Mouse (Mus musculus) ES-Bruce4 (cell line): ENCODE results near the gene Tmem163. TPM values are rescaled to one million over a fixed set of nuclear protein-coding genes. Genes with fewer than 3 reads are reported as not detected.

Experiments
- H3K27ac ChIP-seq: 2 replicates; pipeline ENCODE4 v1.5.1; 2012; ENCODE audit warnings: low read length, inconsistent platforms; ENCODE audit not compliant: insufficient read depth
- H3K27me3 ChIP-seq: 2 replicates; pipeline ENCODE4 v1.6.1; 2012; ENCODE audit warnings: mild to moderate bottlenecking, low read length, inconsistent platforms; ENCODE audit not compliant: control insufficient read depth, poor library complexity, insufficient read depth, severe bottlenecking
- H3K36me3 ChIP-seq: 2 replicates; pipeline ENCODE4 v1.6.1; 2012; ENCODE audit warnings: inconsistent platforms, mild to moderate bottlenecking, low read length, moderate library complexity; ENCODE audit not compliant: control insufficient read depth, poor library complexity, insufficient read depth, severe bottlenecking
- H3K4me1 ChIP-seq: one replicate; pipeline ENCODE4 v1.8.1; 2011; ENCODE audit warnings: low read length; ENCODE audit not compliant: control insufficient read depth, insufficient read depth
- H3K4me3 ChIP-seq: 2 replicates; pipeline ENCODE4 v1.5.1; 2011; ENCODE audit warnings: low read depth, mild to moderate bottlenecking, low read length
- H3K9ac ChIP-seq: 2 replicates; pipeline ENCODE4 v1.6.1; 2012; ENCODE audit warnings: low read depth, mild to moderate bottlenecking, inconsistent platforms; ENCODE audit not compliant: poor library complexity, severe bottlenecking
- H3K9me3 ChIP-seq: replicated peaks from 2 replicates; pipeline ENCODE4 v1.6.1; 2012; ENCODE audit warnings: mild to moderate bottlenecking, low read length, inconsistent platforms; ENCODE audit not compliant: control insufficient read depth, poor library complexity, insufficient read depth, severe bottlenecking
- CTCF ChIP-seq: IDR thresholded peaks from one replicate; pipeline ENCODE4 v1.8.1; 2011; ENCODE audit warnings: low read depth, low read length
- EP300 ChIP-seq: IDR thresholded peaks from 2 replicates; pipeline ENCODE4 v1.6.1; 2011; ENCODE audit warnings: low read depth, low read length; ENCODE audit not compliant: insufficient read depth
- POLR2A ChIP-seq: IDR thresholded peaks from one replicate; pipeline ENCODE4 v1.8.1; 2011; ENCODE audit warnings: low read length; ENCODE audit not compliant: insufficient read depth
- polyA plus RNA-seq: library from polyadenylated mRNA; stranded (reverse); fragments of >200 nt; gene quantifications from 2 replicates; pipeline ENCODE4 v1.2.4, GENCODE M21; 2011; ENCODE audit warnings: low read depth; ENCODE audit not compliant: missing spikeins, insufficient read depth, insufficient read length

Tmem163 gene
- polyA plus RNA-seq, 1 experiment = 1.6 TPM

DNA sequence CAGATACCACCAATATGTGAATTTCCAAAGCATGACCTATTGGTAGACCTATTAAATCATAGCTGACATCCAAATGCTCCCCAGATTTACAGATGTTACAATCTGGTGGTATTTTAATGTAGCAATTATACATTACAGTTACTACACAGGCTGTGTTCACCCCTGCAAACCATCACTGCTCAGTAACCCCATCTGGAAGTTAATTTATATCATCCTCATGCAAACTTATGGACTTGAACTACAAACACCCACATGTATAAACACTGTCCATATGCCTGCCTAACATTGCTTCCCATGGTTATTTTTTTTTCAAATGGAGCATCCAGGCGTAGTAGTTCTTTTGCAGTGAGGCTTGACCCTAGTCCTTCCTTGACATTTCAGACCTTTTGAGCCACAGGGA lies 238.3 kb downstream of the Tmem163 start:
- H3K9ac ChIP-seq = no peak overlapping the region
- H3K4me3 ChIP-seq = no peak overlapping the region
- TF ChIP-seq POLR2A = no peak
- no peak for TF ChIP-seq CTCF
- TF ChIP-seq EP300 = no peak
- no peaks in the 10 kb centered on the region for H3K36me3 ChIP-seq
- no peak overlapping the region for H3K27ac ChIP-seq
- no peaks in the 10 kb centered on the region for H3K27me3 ChIP-seq
- no peaks in the 10 kb centered on the region for H3K9me3 ChIP-seq
- no peaks in the 10 kb centered on the region for H3K4me1 ChIP-seq

DNA sequence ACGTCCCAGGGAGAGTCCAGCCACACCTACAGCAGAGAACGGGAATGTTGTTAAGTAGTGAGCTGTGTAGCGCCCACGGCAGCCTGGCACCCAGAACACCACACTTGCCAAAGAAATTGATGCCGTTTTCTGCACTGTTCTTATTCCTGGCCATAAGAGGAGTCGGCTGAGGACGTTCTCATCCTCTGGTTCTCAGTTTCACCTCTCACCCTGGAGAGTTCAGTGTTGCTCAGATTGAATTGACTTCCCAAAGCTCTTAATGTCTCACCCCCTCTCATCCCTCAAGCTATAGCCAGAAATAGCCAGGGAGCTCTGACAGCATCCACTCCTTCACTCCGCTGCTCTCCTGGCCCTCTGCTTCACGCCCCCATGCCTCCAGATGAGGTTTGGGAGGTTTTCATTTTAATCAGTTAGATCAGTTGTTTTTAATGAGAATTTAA lies 239.9 kb downstream of the Tmem163 start:
- Histone ChIP-seq H3K9ac (no peak overlapping the region), H3K27me3 (no peaks in the 10 kb centered on the region), H3K9me3 (no peaks in the 10 kb centered on the region), H3K4me1 (no peaks in the 10 kb centered on the region), H3K27ac (no peak overlapping the region), H3K4me3 (no peak overlapping the region), H3K36me3 (no peaks in the 10 kb centered on the region)
- TF ChIP-seq POLR2A (no peak), EP300 (no peak), CTCF (no peak)

DNA sequence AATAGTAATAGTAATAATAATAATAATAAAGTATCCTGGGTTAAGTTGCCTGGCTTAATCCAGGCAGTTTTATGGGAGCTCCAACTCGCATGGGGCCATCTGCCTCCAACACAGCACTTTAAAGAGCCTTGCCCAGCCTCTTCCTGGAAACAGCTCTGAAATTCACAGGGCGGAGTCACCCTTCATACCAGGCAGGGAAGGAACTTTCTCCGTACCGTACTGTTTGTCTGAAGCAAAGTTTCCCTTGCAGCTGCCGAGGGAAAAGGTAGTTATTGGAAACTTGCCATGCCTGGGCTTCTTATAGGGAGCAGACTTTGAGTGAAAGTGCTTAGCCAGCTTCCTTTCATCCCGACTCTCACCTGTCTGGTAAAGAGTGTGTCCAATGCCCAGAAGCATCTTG lies 242.3 kb downstream of the Tmem163 start:
- Histone ChIP-seq H3K4me1 (no peaks in the 10 kb centered on the region), H3K9ac (no peak overlapping the region), H3K4me3 (no peak overlapping the region), H3K9me3 (no peaks in the 10 kb centered on the region), H3K27ac (no peak overlapping the region), H3K36me3 (no peaks in the 10 kb centered on the region), H3K27me3 (no peaks in the 10 kb centered on the region)
- no peak for TF ChIP-seq POLR2A
- TF ChIP-seq EP300 = no peak
- TF ChIP-seq CTCF = no peak

Other genes starting within 250 kb of the Tmem163 start
- gene Acmsd, start 49.9 kb upstream of the Tmem163 start, polyA plus RNA-seq = not detected in 2 replicates
- gene Ccnt2, start 94.6 kb upstream of the Tmem163 start, polyA plus RNA-seq = 115 and 120 TPM in 2 replicates
- not detected in 2 replicates for gene Map3k19, start 175.5 kb upstream of the Tmem163 start, polyA plus RNA-seq
- gene Rab3gap1, start 189.2 kb upstream of the Tmem163 start, polyA plus RNA-seq = 24.0 and 28.3 TPM in 2 replicates